Mouse (Mus musculus) ES-Bruce4 (cell line): ENCODE data around the gene S1pr4. TPM values are rescaled to one million over a fixed set of nuclear protein-coding genes. Genes with fewer than 3 reads are reported as not detected.

Experiments used
- H3K27ac ChIP-seq: 2 replicates; pipeline ENCODE4 v1.5.1; 2012; ENCODE audit warnings: low read length, inconsistent platforms; ENCODE audit not compliant: insufficient read depth
- H3K27me3 ChIP-seq: 2 replicates; pipeline ENCODE4 v1.6.1; 2012; ENCODE audit warnings: mild to moderate bottlenecking, low read length, inconsistent platforms; ENCODE audit not compliant: control insufficient read depth, poor library complexity, insufficient read depth, severe bottlenecking
- H3K36me3 ChIP-seq: 2 replicates; pipeline ENCODE4 v1.6.1; 2012; ENCODE audit warnings: inconsistent platforms, mild to moderate bottlenecking, low read length, moderate library complexity; ENCODE audit not compliant: control insufficient read depth, poor library complexity, insufficient read depth, severe bottlenecking
- H3K4me1 ChIP-seq: one replicate; pipeline ENCODE4 v1.8.1; 2011; ENCODE audit warnings: low read length; ENCODE audit not compliant: control insufficient read depth, insufficient read depth
- H3K4me3 ChIP-seq: 2 replicates; pipeline ENCODE4 v1.5.1; 2011; ENCODE audit warnings: low read depth, mild to moderate bottlenecking, low read length
- H3K9ac ChIP-seq: 2 replicates; pipeline ENCODE4 v1.6.1; 2012; ENCODE audit warnings: low read depth, mild to moderate bottlenecking, inconsistent platforms; ENCODE audit not compliant: poor library complexity, severe bottlenecking
- H3K9me3 ChIP-seq: replicated peaks from 2 replicates; pipeline ENCODE4 v1.6.1; 2012; ENCODE audit warnings: mild to moderate bottlenecking, low read length, inconsistent platforms; ENCODE audit not compliant: control insufficient read depth, poor library complexity, insufficient read depth, severe bottlenecking
- CTCF ChIP-seq: IDR thresholded peaks from one replicate; pipeline ENCODE4 v1.8.1; 2011; ENCODE audit warnings: low read depth, low read length
- EP300 ChIP-seq: IDR thresholded peaks from 2 replicates; pipeline ENCODE4 v1.6.1; 2011; ENCODE audit warnings: low read depth, low read length; ENCODE audit not compliant: insufficient read depth
- POLR2A ChIP-seq: IDR thresholded peaks from one replicate; pipeline ENCODE4 v1.8.1; 2011; ENCODE audit warnings: low read length; ENCODE audit not compliant: insufficient read depth
- polyA plus RNA-seq: library from polyadenylated mRNA; stranded (reverse); fragments of >200 nt; gene quantifications from 2 replicates; pipeline ENCODE4 v1.2.4, GENCODE M21; 2011; ENCODE audit warnings: low read depth; ENCODE audit not compliant: missing spikeins, insufficient read depth, insufficient read length

Gene S1pr4
- polyA plus RNA-seq, 1 experiment: 0.49 TPM

- Histone ChIP-seq H3K4me3 (no peak overlapping the region), H3K9ac (no peak overlapping the region), H3K27ac (no peak overlapping the region), H3K9me3 (no peaks in the 10 kb centered on the region), H3K36me3 (no peaks in the 10 kb centered on the region), H3K4me1 (no peaks in the 10 kb centered on the region), H3K27me3 (no peaks in the 10 kb centered on the region)
- TF ChIP-seq POLR2A (no peak), CTCF (no peak)
Observed at GRCm38 (mm10) chr10:81458267-81458666, 41.7 kb downstream of the S1pr4 start.

- Histone ChIP-seq H3K27me3 (no peaks in the 10 kb centered on the region), H3K9me3 (no peaks in the 10 kb centered on the region), H3K36me3 (no peaks in the 10 kb centered on the region), H3K9ac (no peak overlapping the region), H3K4me1 (no peaks in the 10 kb centered on the region), H3K27ac (no peak overlapping the region), H3K4me3 (no peak overlapping the region)
- no peak for TF ChIP-seq POLR2A
- no peak for TF ChIP-seq EP300
Observed at GRCm38 (mm10) chr10:81457624-81458023, 42.3 kb downstream of the S1pr4 start.

GRCm38 (mm10) chr10:81456983-81457563, 42.9 kb downstream of the S1pr4 start:
- H3K4me3 ChIP-seq: no peak overlapping the region
- no peaks in the 10 kb centered on the region for H3K27me3 ChIP-seq
- no peak for TF ChIP-seq CTCF
- no peak for TF ChIP-seq EP300
- no peak for TF ChIP-seq POLR2A
- H3K27ac ChIP-seq: no peak overlapping the region
- H3K36me3 ChIP-seq: no peaks in the 10 kb centered on the region
- no peaks in the 10 kb centered on the region for H3K4me1 ChIP-seq
- H3K9me3 ChIP-seq: no peaks in the 10 kb centered on the region
- no peak overlapping the region for H3K9ac ChIP-seq

GRCm38 (mm10) chr10:81455181-81455895, 44.6 kb downstream of the S1pr4 start, which contains the start of gene Nfic:
Gene Nfic (minus strand): TSS chr10:81455635.
- Histone ChIP-seq H3K9me3 (no peaks in the 10 kb centered on the region), H3K27ac (no peak within 1 kb of the TSS), H3K36me3 (no peaks in the 10 kb centered on the region), H3K4me3 (peak within 1 kb of the TSS; percentile 23; the same call in 1 of the 2 replicates), H3K27me3 (no peaks in the 10 kb centered on the region), H3K4me1 (no peaks in the 10 kb centered on the region), H3K9ac (peak within 1 kb of the TSS; percentile 45; the same call in 1 of the 2 replicates)
- no peak for TF ChIP-seq EP300
- no peak for TF ChIP-seq POLR2A
- no peak for TF ChIP-seq CTCF

- Histone ChIP-seq H3K36me3 (no peaks in the 10 kb centered on the region), H3K9ac (no peak overlapping the region), H3K27me3 (no peaks in the 10 kb centered on the region), H3K4me1 (no peaks in the 10 kb centered on the region), H3K9me3 (no peaks in the 10 kb centered on the region), H3K4me3 (no peak overlapping the region), H3K27ac (no peak overlapping the region)
- TF ChIP-seq POLR2A: no peak
- TF ChIP-seq CTCF: no peak
- no peak for TF ChIP-seq EP300
Observed at GRCm38 (mm10) chr10:81454106-81454505, 45.8 kb downstream of the S1pr4 start.

GRCm38 (mm10) chr10:81452947-81453288, 47.0 kb downstream of the S1pr4 start:
- Histone ChIP-seq H3K4me3 (no peak overlapping the region), H3K9me3 (no peaks in the 10 kb centered on the region), H3K9ac (no peak overlapping the region), H3K27ac (no peak overlapping the region), H3K27me3 (no peaks in the 10 kb centered on the region), H3K36me3 (no peaks in the 10 kb centered on the region), H3K4me1 (no peaks in the 10 kb centered on the region)
- TF ChIP-seq EP300 (no peak), POLR2A (no peak), CTCF (no peak)
